Mouse (Mus musculus): Measurements from ENCODE around the gene Tmem91.

GRCm38 (mm10) chr7:25699851-25700250 lies 24.9 kb upstream of the Tmem91 start:
- TF ChIP-seq POLR2A (IDR thresholded peaks at IDR 0.05; ENCODE audit: insufficient read depth, low read length) = no peak
- TF ChIP-seq EP300 (IDR thresholded peaks at IDR 0.05; ENCODE audit: insufficient read depth, low read depth, low read length) = no peak
- TF ChIP-seq CTCF (IDR thresholded peaks at IDR 0.05; ENCODE audit: low read depth, low read length) = peak; percentile 29
